Mouse (Mus musculus) embryonic facial prominence, embryonic 12.5 days (tissue): Measurements from ENCODE around the gene Iqck. TPM values are rescaled to one million over a fixed set of nuclear protein-coding genes. Genes with fewer than 3 reads are reported as not detected.
A peak's percentile ranks its signal among the peaks of the same experiment; 100 is the strongest.

Experiments
- ATAC-seq: fragments of 200-750 bp; cut with Nextera tagmentation; 2 replicates; pipeline ENCODE4 v1.8.0; 2017; ENCODE audit not compliant: insufficient number of reproducible peaks, insufficient read depth, low FRiP score, low TSS enrichment
- H3K27ac ChIP-seq: fragments of 300-500 bp; sonication (generic); 2 replicates; pipeline ENCODE4 v1.5.1; 2016; ENCODE audit warnings: mild to moderate bottlenecking
- H3K27me3 ChIP-seq: fragments of 300-500 bp; sonication (generic); 2 replicates; pipeline ENCODE4 v1.6.1; 2016; ENCODE audit warnings: mild to moderate bottlenecking, moderate library complexity
- H3K36me3 ChIP-seq: fragments of 300-500 bp; sonication (generic); 2 replicates; pipeline ENCODE4 v1.6.1; 2016; ENCODE audit warnings: mild to moderate bottlenecking
- H3K4me1 ChIP-seq: fragments of 300-500 bp; sonication (generic); 2 replicates; pipeline ENCODE4 v1.6.1; 2016
- H3K4me2 ChIP-seq: fragments of 300-500 bp; sonication (generic); replicated peaks from 2 replicates; pipeline ENCODE4 v1.6.1; 2016; ENCODE audit warnings: mild to moderate bottlenecking, moderate library complexity
- H3K4me3 ChIP-seq: fragments of 300-500 bp; sonication (generic); 2 replicates; pipeline ENCODE4 v1.5.1; 2016; ENCODE audit warnings: mild to moderate bottlenecking
- H3K9ac ChIP-seq: fragments of 300-500 bp; sonication (generic); 2 replicates; pipeline ENCODE4 v1.6.1; 2016; ENCODE audit warnings: mild to moderate bottlenecking, moderate library complexity
- H3K9me3 ChIP-seq: fragments of 300-500 bp; sonication (generic); 2 replicates; pipeline ENCODE4 v1.6.1; 2016; ENCODE audit warnings: mild to moderate bottlenecking, moderate library complexity
- WGBS: fragments of 180-500 bp; shearing (Covaris S2); methylation state at CpG from one replicate; pipeline ENCODE4 v1.1.7; 2016; 5-methylcytosine and 5-hydroxymethylcytosine counted together
- polyA plus RNA-seq: library from polyadenylated mRNA; unstranded; fragments of >200 nt; fragmentation: Nextera tagmentation; extraction: Ambion mirVana; gene quantifications from 2 replicates; pipeline ENCODE4 v1.2.1, GENCODE M21; 2016

The Iqck gene
- polyA plus RNA-seq, 1 experiment from 2014 or later, result 3.5 TPM

- Histone ChIP-seq H3K27ac (no peak overlapping the region; the same call in 1 of the 2 replicates), H3K4me2 (peak overlapping the region; percentile 82), H3K4me1 (peaks cover 30% of the 10 kb centered on the region), H3K27me3 (no peaks in the 10 kb centered on the region), H3K36me3 (no peaks in the 10 kb centered on the region), H3K4me3 (peak overlapping the region; percentile 56), H3K9ac (no peak overlapping the region), H3K9me3 (no peaks in the 10 kb centered on the region)
- 31% methylated on average over 13 of the region's 13 CpGs for WGBS
- no peak for ATAC-seq
These were observed 137.3 kb downstream of the Iqck start for GRCm38 (mm10) chr7:118992623-118993405.

- H3K4me2 ChIP-seq, result peak overlapping the region; percentile 82
- H3K27ac ChIP-seq, result no peak overlapping the region
- 1% methylated on average over 26 of the region's 26 CpGs for WGBS
- no peaks in the 10 kb centered on the region for H3K9me3 ChIP-seq
- H3K9ac ChIP-seq, result peak overlapping the region; percentile 66
- H3K4me3 ChIP-seq, result peak overlapping the region; percentile 56
- peaks cover 30% of the 10 kb centered on the region for H3K4me1 ChIP-seq
- no peak for ATAC-seq
- no peaks in the 10 kb centered on the region for H3K36me3 ChIP-seq
- no peaks in the 10 kb centered on the region for H3K27me3 ChIP-seq
These were observed 138.2 kb downstream of the Iqck start for GRCm38 (mm10) chr7:118993597-118994230.

- peaks cover 30% of the 10 kb centered on the region for H3K4me1 ChIP-seq
- ATAC-seq, result peak; percentile 24; the same call in 1 of the 2 replicates
- under 1% methylated on average over 21 of the region's 21 CpGs for WGBS
- peak overlapping the region; percentile 82 for H3K4me2 ChIP-seq
- H3K27ac ChIP-seq, result no peak overlapping the region
- peak overlapping the region; percentile 56 for H3K4me3 ChIP-seq
- H3K27me3 ChIP-seq, result no peaks in the 10 kb centered on the region
- H3K36me3 ChIP-seq, result no peaks in the 10 kb centered on the region
- peak overlapping the region; percentile 66 for H3K9ac ChIP-seq
- no peaks in the 10 kb centered on the region for H3K9me3 ChIP-seq
These were observed 138.8 kb downstream of the Iqck start for GRCm38 (mm10) chr7:118994231-118994842.

- peak; percentile 86 for ATAC-seq
- H3K4me2 ChIP-seq, result peak within 1 kb of the TSS; percentile 82
- no peaks in the 10 kb centered on the region for H3K27me3 ChIP-seq
- H3K9ac ChIP-seq, result peak within 1 kb of the TSS; percentile 66
- no peaks in the 10 kb centered on the region for H3K36me3 ChIP-seq
- peaks cover 30% of the 10 kb centered on the region for H3K4me1 ChIP-seq
- H3K9me3 ChIP-seq, result no peaks in the 10 kb centered on the region
- no peak within 1 kb of the TSS for H3K27ac ChIP-seq
- 1% methylated on average over 28 of the region's 44 CpGs for WGBS
- H3K4me3 ChIP-seq, result peak within 1 kb of the TSS; percentile 56
These were observed 139.5 kb downstream of the Iqck start, which contains the start of gene Gprc5b for GRCm38 (mm10) chr7:118995007-118995406. TSS of gene Gprc5b (minus strand) at chr7:118995211.

GRCm38 (mm10) chr7:118995671-118996070 lies 140.1 kb downstream of the Iqck start:
- no peaks in the 10 kb centered on the region for H3K27me3 ChIP-seq
- H3K9ac ChIP-seq, result no peak overlapping the region; the same call in 1 of the 2 replicates
- H3K36me3 ChIP-seq, result no peaks in the 10 kb centered on the region
- peak; percentile 29; the same call in 1 of the 2 replicates for ATAC-seq
- H3K9me3 ChIP-seq, result no peaks in the 10 kb centered on the region
- H3K27ac ChIP-seq, result no peak overlapping the region
- H3K4me3 ChIP-seq, result peak overlapping the region; percentile 56
- peak overlapping the region; percentile 82 for H3K4me2 ChIP-seq
- 10% methylated on average over 14 of the region's 14 CpGs for WGBS
- H3K4me1 ChIP-seq, result peaks cover 30% of the 10 kb centered on the region

GRCm38 (mm10) chr7:118996137-118996837 lies 140.7 kb downstream of the Iqck start:
- Histone ChIP-seq H3K4me3 (no peak overlapping the region), H3K27ac (no peak overlapping the region), H3K9ac (no peak overlapping the region), H3K4me1 (peaks cover 30% of the 10 kb centered on the region), H3K9me3 (no peaks in the 10 kb centered on the region), H3K36me3 (no peaks in the 10 kb centered on the region), H3K27me3 (no peaks in the 10 kb centered on the region), H3K4me2 (peak overlapping the region; percentile 82)
- WGBS, result 8% methylated on average over 13 of the region's 13 CpGs
- 0 out of 2 replicates have a peak, but pooled peaks have one; percentile 31 for ATAC-seq

- no peak overlapping the region for H3K4me3 ChIP-seq
- WGBS, result 67% methylated on average over 2 of the region's 2 CpGs
- no peak for ATAC-seq
These were observed 144.3 kb downstream of the Iqck start for GRCm38 (mm10) chr7:118999857-119000256.

GRCm38 (mm10) chr7:119001965-119002364 lies 146.4 kb downstream of the Iqck start:
- H3K4me1 ChIP-seq, result no peaks in the 10 kb centered on the region
- no peaks in the 10 kb centered on the region for H3K27me3 ChIP-seq
- H3K9me3 ChIP-seq, result no peaks in the 10 kb centered on the region
- H3K27ac ChIP-seq, result no peak overlapping the region
- no peak overlapping the region for H3K4me2 ChIP-seq
- H3K36me3 ChIP-seq, result no peaks in the 10 kb centered on the region
- ATAC-seq, result 0 out of 2 replicates have a peak, but pooled peaks have one; percentile 22
- no peak overlapping the region for H3K4me3 ChIP-seq
- WGBS, result 62% methylated on average over 2 of the region's 2 CpGs
- no peak overlapping the region for H3K9ac ChIP-seq

More at GRCm38 (mm10) chr7:118999857-119000256, 144.3 kb downstream of the Iqck start:
- no peak overlapping the region for H3K4me2 ChIP-seq
- peaks cover 9% of the 10 kb centered on the region for H3K4me1 ChIP-seq
- H3K9me3 ChIP-seq, result no peaks in the 10 kb centered on the region
- no peaks in the 10 kb centered on the region for H3K27me3 ChIP-seq
- H3K9ac ChIP-seq, result no peak overlapping the region
- no peak overlapping the region for H3K27ac ChIP-seq
- H3K36me3 ChIP-seq, result no peaks in the 10 kb centered on the region

- H3K9me3 ChIP-seq, result no peaks in the 10 kb centered on the region
- ATAC-seq, result peak; percentile 37; the same call in 1 of the 2 replicates
- 65% methylated on average over 2 of the region's 2 CpGs for WGBS
These were observed 146.9 kb downstream of the Iqck start for GRCm38 (mm10) chr7:119002501-119002900.

GRCm38 (mm10) chr7:119010854-119011529 lies 155.4 kb downstream of the Iqck start:
- ATAC-seq, result no peak
- no peak overlapping the region for H3K27ac ChIP-seq
- 16% methylated on average over 5 of the region's 5 CpGs for WGBS
- no peak overlapping the region for H3K9ac ChIP-seq
- H3K9me3 ChIP-seq, result no peaks in the 10 kb centered on the region
- no peak overlapping the region for H3K4me2 ChIP-seq
- no peaks in the 10 kb centered on the region for H3K36me3 ChIP-seq
- no peak overlapping the region for H3K4me3 ChIP-seq
- no peaks in the 10 kb centered on the region for H3K4me1 ChIP-seq
- H3K27me3 ChIP-seq, result no peaks in the 10 kb centered on the region

More at GRCm38 (mm10) chr7:119002501-119002900, 146.9 kb downstream of the Iqck start:
- no peak overlapping the region for H3K9ac ChIP-seq
- H3K4me2 ChIP-seq, result no peak overlapping the region
- H3K36me3 ChIP-seq, result no peaks in the 10 kb centered on the region
- H3K27me3 ChIP-seq, result no peaks in the 10 kb centered on the region
- H3K4me3 ChIP-seq, result no peak overlapping the region
- H3K27ac ChIP-seq, result no peak overlapping the region
- no peaks in the 10 kb centered on the region for H3K4me1 ChIP-seq

GRCm38 (mm10) chr7:119015736-119016135 lies 160.2 kb downstream of the Iqck start:
- 3% methylated on average over 3 of the region's 3 CpGs for WGBS
- H3K36me3 ChIP-seq, result no peaks in the 10 kb centered on the region
- H3K4me3 ChIP-seq, result no peak overlapping the region
- no peak overlapping the region for H3K27ac ChIP-seq
- no peaks in the 10 kb centered on the region for H3K9me3 ChIP-seq
- no peaks in the 10 kb centered on the region for H3K4me1 ChIP-seq
- H3K9ac ChIP-seq, result no peak overlapping the region
- H3K27me3 ChIP-seq, result no peaks in the 10 kb centered on the region
- no peak overlapping the region for H3K4me2 ChIP-seq
- ATAC-seq, result no peak
